Mouse (Mus musculus) lung, postnatal 0 days (tissue): ENCODE data around the gene Adh5. TPM values are rescaled to one million over a fixed set of nuclear protein-coding genes. Genes with fewer than 3 reads are reported as not detected.

Experiments used
- ATAC-seq: fragments of 200-750 bp; cut with Nextera tagmentation; 2 replicates; pipeline ENCODE4 v1.8.0; 2017; ENCODE audit warnings: moderate library complexity
- DNase-seq: peaks from one replicate; pipeline ENCODE4 v3.0.0-alpha.2; 2016; ENCODE audit warnings: low spot score
- H3K27ac ChIP-seq: fragments of 300-500 bp; sonication (generic); 2 replicates; pipeline ENCODE4 v1.5.1; 2014; ENCODE audit warnings: antibody characterized with exemption, mild to moderate bottlenecking, low read length, mixed read lengths
- H3K27me3 ChIP-seq: fragments of 300-500 bp; sonication (generic); replicated peaks from 2 replicates; pipeline ENCODE4 v1.6.1; 2014; ENCODE audit warnings: low read length, mixed read lengths; ENCODE audit not compliant: insufficient read depth
- H3K36me3 ChIP-seq: fragments of 300-500 bp; sonication (generic); 2 replicates; pipeline ENCODE4 v1.6.1; 2014; ENCODE audit warnings: low read length, mixed read lengths; ENCODE audit not compliant: insufficient read depth
- H3K4me1 ChIP-seq: fragments of 300-500 bp; sonication (generic); 2 replicates; pipeline ENCODE4 v1.6.1; 2014; ENCODE audit warnings: antibody characterized with exemption, low read depth, low read length, mixed read lengths; ENCODE audit not compliant: insufficient read depth
- H3K4me2 ChIP-seq: fragments of 300-500 bp; sonication (generic); replicated peaks from 2 replicates; pipeline ENCODE4 v1.6.1; 2014; ENCODE audit warnings: low read depth, mild to moderate bottlenecking, low read length, moderate library complexity, mixed read lengths
- H3K4me3 ChIP-seq: fragments of 300-500 bp; sonication (generic); 2 replicates; pipeline ENCODE4 v1.5.1; 2014; ENCODE audit warnings: low read depth, low read length
- H3K9ac ChIP-seq: fragments of 300-500 bp; sonication (generic); replicated peaks from 2 replicates; pipeline ENCODE4 v1.6.1; 2014; ENCODE audit warnings: low read depth, mild to moderate bottlenecking
- H3K9me3 ChIP-seq: fragments of 300-500 bp; sonication (generic); 2 replicates; pipeline ENCODE4 v1.6.1; 2016; ENCODE audit warnings: low read length, mixed read lengths
- CTCF ChIP-seq: IDR thresholded peaks from 2 replicates; pipeline ENCODE4 v1.5.1; 2016; ENCODE audit warnings: antibody characterized with exemption, mild to moderate bottlenecking
- EP300 ChIP-seq: IDR thresholded peaks from 2 replicates; pipeline ENCODE4 v1.6.1; 2016; ENCODE audit warnings: antibody characterized with exemption, mild to moderate bottlenecking, control low read depth
- WGBS: fragments of 180-500 bp; shearing (Covaris S2); extraction: QIAGEN DNeasy Blood & Tissue Kit; methylation state at CpG from one replicate; pipeline ENCODE4 v1.1.7; 2014; 5-methylcytosine and 5-hydroxymethylcytosine counted together
- polyA plus RNA-seq: library from polyadenylated mRNA; unstranded; fragments of >200 nt; fragmentation: Nextera tagmentation; extraction: Ambion mirVana; gene quantifications from 2 replicates; pipeline ENCODE4 v1.2.1, GENCODE M21; 2015

Adh5 gene
- polyA plus RNA-seq, result 116 and 125 TPM in 2 replicates

DNA sequence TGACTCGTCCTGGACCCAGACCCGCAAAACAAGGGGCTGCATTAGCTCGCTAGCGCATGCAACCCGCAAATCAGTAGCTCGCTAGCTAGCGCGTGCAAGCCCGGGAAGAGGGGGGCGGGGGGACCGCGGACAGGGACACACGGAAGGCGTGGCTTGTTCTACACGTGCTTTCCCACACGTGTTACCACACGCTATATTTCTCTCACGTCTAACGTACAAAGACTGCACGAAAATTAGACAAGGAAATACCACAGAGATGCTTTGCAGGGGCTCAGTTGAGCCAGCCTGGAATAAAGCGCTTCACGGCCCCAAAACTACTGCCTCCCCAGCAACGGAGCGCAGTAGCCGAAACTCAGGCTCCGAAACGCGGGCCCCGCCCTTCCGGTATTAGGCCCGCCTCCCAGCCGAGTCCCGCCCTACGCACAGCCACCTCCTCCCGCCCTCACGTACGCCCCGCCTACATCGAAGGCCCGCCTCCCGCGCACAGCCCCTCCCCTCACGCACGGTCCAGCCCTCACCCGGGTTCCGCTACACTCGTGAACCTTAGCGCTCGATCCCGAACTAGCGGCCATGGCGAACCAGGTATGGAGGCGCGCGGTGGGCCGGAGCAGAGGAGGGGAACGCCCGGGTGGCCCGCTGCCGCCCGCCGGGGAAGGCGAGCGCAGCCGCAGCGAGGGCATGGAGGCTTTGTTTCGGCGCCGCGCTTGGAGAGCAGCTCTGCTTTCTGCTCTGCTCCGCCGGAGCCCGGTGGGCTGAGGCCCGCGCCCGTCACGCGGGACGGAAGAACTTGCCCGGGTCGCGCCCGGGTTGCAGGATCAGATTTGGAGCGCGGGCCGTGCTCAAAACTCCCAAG lies at the start of gene Adh5:
Gene Adh5 (plus strand): TSS at position 482 of the 853 bp plus-strand sequence.
- Histone ChIP-seq H3K9ac (peak within 1 kb of the TSS; percentile 81), H3K27me3 (no peaks in the 10 kb centered on the region), H3K9me3 (no peaks in the 10 kb centered on the region), H3K4me1 (peaks cover 4% of the 10 kb centered on the region; the same call in 1 of the 2 replicates), H3K27ac (peak within 1 kb of the TSS; percentile 81), H3K4me3 (peak within 1 kb of the TSS; percentile 88), H3K4me2 (peak within 1 kb of the TSS; percentile 82), H3K36me3 (0 out of 2 replicates have a peak, but pooled peaks cover 8% of the 10 kb centered on the region)
- peak; percentile 96 for DNase-seq
- 2% methylated on average over 83 of the region's 86 CpGs for WGBS
- TF ChIP-seq EP300, result no peak
- TF ChIP-seq CTCF, result peak; percentile 41; the same call in 1 of the 2 replicates
- peak; percentile 100 for ATAC-seq

DNA sequence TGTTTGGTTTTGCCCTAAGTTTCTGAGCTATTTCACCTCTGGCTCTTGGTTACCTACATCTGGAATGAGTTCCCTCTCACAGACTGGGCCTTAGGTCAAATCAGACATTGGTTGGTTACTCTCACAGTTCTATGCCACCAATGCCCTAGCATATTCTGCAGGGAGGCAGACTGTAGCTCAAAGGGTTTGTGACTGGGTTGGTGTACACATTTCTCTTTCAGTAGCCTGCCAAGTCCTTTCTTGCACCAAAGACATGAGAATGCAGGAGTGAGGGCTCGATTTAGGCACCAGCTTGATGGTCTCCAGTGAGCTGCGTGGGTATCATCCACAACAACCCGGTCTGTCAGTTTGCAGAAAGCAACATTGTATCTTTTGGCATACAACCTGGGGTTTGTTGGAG lies 38.0 kb upstream of the Adh5 start:
- Histone ChIP-seq H3K9me3 (no peaks in the 10 kb centered on the region), H3K27ac (no peak overlapping the region), H3K4me3 (no peak overlapping the region), H3K9ac (no peak overlapping the region), H3K36me3 (no peaks in the 10 kb centered on the region), H3K4me2 (no peak overlapping the region), H3K27me3 (no peaks in the 10 kb centered on the region), H3K4me1 (no peaks in the 10 kb centered on the region)
- 46% methylated on average over 3 of the region's 3 CpGs for WGBS
- TF ChIP-seq CTCF (no peak), EP300 (no peak)
- ATAC-seq, result no peak
- DNase-seq, result no peak

DNA sequence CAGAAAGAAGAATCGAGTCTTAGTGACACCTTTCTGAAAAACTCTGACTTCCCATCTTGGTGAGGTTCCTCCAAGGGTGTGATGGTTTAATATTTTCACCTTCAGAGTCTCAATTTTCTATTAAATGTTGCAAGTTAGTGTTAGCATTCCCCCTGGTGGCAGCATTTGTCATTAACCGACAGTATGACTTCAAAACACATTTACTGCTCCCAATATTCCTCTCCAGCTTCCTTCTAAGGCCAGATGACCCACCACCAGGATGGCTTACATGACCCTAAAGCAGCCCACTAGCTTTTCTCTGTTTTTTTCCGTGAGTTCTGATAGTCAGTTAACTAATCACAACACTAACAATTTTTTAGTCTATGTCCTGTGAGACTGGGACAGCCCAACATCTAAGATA lies 37.6 kb upstream of the Adh5 start:
- H3K4me2 ChIP-seq, result no peak overlapping the region
- peak; percentile 77 for TF ChIP-seq CTCF
- TF ChIP-seq EP300, result no peak
- DNase-seq (peak; percentile 68), ATAC-seq (no peak)
- no peak overlapping the region for H3K27ac ChIP-seq
- H3K9ac ChIP-seq, result no peak overlapping the region
- 17% methylated on average over 3 of the region's 3 CpGs for WGBS
- no peaks in the 10 kb centered on the region for H3K27me3 ChIP-seq
- H3K4me1 ChIP-seq, result no peaks in the 10 kb centered on the region
- H3K36me3 ChIP-seq, result no peaks in the 10 kb centered on the region
- H3K9me3 ChIP-seq, result no peaks in the 10 kb centered on the region
- H3K4me3 ChIP-seq, result no peak overlapping the region

DNA sequence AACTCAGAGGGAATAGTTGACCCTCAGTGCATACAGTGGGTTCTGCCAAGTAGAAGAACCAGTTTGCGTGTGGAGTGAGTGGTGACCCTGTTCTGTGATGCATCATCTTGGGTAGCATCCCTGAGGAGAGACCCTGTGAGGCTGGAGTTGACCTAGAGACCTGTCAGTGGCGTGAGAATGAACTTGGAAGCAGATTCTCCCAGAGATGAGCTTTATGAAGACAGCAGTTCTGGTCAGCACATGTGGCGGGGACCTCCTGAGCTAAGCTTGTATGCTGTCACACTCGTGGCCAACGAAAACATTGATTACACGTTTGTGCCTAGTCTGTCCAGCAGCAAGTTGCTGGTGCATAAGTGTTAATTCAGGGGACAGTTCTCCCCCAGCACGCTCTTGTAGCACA lies 37.1 kb upstream of the Adh5 start:
- Histone ChIP-seq H3K27ac (no peak overlapping the region), H3K9ac (no peak overlapping the region), H3K27me3 (no peaks in the 10 kb centered on the region), H3K9me3 (no peaks in the 10 kb centered on the region), H3K4me2 (no peak overlapping the region), H3K4me3 (no peak overlapping the region), H3K4me1 (no peaks in the 10 kb centered on the region), H3K36me3 (no peaks in the 10 kb centered on the region)
- DNase-seq, result no peak
- no peak for TF ChIP-seq EP300
- TF ChIP-seq CTCF, result no peak
- 79% methylated on average over 7 of the region's 7 CpGs for WGBS
- ATAC-seq, result no peak

DNA sequence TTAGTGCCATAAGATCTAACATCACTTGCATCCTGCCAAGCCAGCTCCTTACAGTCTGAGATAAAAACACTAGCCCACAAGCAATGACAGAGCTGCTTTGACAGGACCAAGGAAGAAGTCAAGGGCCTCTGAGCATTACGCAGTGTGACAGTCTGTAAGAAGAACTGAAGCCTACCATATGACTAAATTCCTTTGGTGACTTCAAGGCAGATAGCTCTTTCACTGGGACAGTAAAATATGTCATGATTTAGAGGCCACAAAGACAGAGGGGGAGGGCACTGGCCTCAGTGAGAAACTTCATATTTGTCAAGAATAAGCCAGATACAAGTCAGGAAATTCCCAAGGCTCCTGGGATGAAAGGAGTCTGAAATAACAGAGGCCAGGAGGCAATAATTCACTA lies 35.0 kb upstream of the Adh5 start:
- Histone ChIP-seq H3K4me3 (no peak overlapping the region), H3K4me2 (no peak overlapping the region), H3K4me1 (no peaks in the 10 kb centered on the region), H3K27me3 (no peaks in the 10 kb centered on the region), H3K9me3 (no peaks in the 10 kb centered on the region), H3K9ac (no peak overlapping the region), H3K27ac (no peak overlapping the region), H3K36me3 (no peaks in the 10 kb centered on the region)
- WGBS, result 52% methylated on average over 1 of the region's 1 CpGs
- DNase-seq (no peak), ATAC-seq (no peak)
- no peak for TF ChIP-seq CTCF

DNA sequence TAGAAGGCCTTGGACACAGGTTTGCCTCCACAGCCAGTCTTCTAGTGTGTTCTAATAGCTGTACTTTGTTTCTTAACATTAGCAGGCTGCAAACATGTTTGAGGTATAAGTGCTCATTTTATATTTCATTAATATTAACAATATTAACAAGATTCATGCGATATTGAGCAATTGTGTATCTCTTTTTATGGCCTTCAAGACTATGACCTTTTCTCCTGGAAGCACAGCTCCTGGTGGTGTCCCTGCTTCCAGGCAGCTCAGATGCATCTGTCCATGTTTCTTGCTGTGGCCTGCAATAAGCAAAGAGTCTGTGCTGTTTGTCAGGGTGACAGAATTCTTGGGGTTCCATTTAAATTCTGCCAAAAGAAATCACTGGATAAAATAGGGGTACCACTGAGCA lies 33.3 kb upstream of the Adh5 start:
- Histone ChIP-seq H3K36me3 (no peaks in the 10 kb centered on the region), H3K9me3 (no peaks in the 10 kb centered on the region), H3K4me3 (no peak overlapping the region), H3K4me1 (no peaks in the 10 kb centered on the region), H3K9ac (no peak overlapping the region), H3K27me3 (no peaks in the 10 kb centered on the region), H3K27ac (no peak overlapping the region), H3K4me2 (no peak overlapping the region)
- WGBS, result 76% methylated on average over 1 of the region's 1 CpGs
- ATAC-seq (no peak), DNase-seq (no peak)
- TF ChIP-seq EP300 (no peak), CTCF (no peak)
